Mouse (Mus musculus): ENCODE results near the gene Ksr1. TPM values are rescaled to one million over a fixed set of nuclear protein-coding genes. Genes with fewer than 3 reads are reported as not detected.

Gene Ksr1
- total and polyA plus RNA-seq, 3 experiments, result 22.5 to 73.1 (median 61.2) TPM

DNA sequence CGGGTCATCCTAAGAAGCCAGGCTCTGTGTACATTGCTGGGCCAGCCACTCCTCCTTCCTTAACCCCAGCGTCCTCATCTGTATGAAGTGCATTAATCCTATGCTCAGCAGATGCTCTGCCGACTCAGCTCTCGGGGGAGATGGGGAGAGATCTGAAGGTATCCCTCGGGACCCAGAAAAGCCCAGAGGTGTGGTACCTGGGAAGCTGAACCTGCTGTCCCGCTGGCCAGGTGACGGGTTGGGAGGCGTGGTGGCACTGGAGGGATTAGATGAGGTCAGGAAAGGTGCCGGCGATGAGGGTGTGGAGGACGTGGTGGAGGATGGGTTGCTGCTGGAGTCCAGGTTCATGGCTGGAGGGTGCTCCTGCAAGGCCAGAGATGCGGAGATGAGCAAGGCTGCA, 113.2 kb downstream of the Ksr1 start:
- no peak overlapping the region for H3K9ac ChIP-seq (ENCODE audit: insufficient read depth, low read depth)
- TF ChIP-seq MAFK (IDR thresholded peaks at IDR 0.05; ENCODE audit: insufficient replicate concordance, low read length), result 0 out of 2 replicates have a peak, but pooled peaks have one; percentile 7
- no peak for TF ChIP-seq USF2 (conservative IDR thresholded peaks at IDR 0.05; ENCODE audit: low read depth, low read length)
- no peak for TF ChIP-seq MAX (IDR thresholded peaks at IDR 0.05; ENCODE audit: low read length)
- no peak for TF ChIP-seq ZMIZ1 (IDR thresholded peaks at IDR 0.05; ENCODE audit: low read depth, low read length)
- TF ChIP-seq UBTF (IDR thresholded peaks at IDR 0.05; ENCODE audit: low read depth, low read length), result no peak
- H3K79me2 ChIP-seq (replicated peaks; ENCODE audit: control insufficient read depth, extremely low read depth, insufficient read depth, poor library complexity, severe bottlenecking), result no peaks in the 10 kb centered on the region
- DNase-seq (ENCODE audit: extremely low read depth), result no peak
- peaks cover 6 to 44% of the 10 kb centered on the region in 2 experiments for H3K4me1 ChIP-seq (ENCODE audit: control insufficient read depth in 1 of 2, insufficient read depth in 2 of 2)
- H3K9me3 ChIP-seq (replicated peaks; ENCODE audit: low read length), result no peaks in the 10 kb centered on the region
- no peaks in the 10 kb centered on the region for H3K27me3 ChIP-seq (replicated peaks)
- in situ Hi-C loops (cut with MboI; ENCODE audit: low pct_ligation_motif_present, low pct_unique_long_range_greater_than_20kb, low sequenced_read_pairs), result loop anchor here (5.0 kb wide), 2 partner anchors 49 to 179 kb away; no protein-coding TSS in a partner anchor
- H3K27ac ChIP-seq (ENCODE audit: insufficient read depth, low read depth), result no peak overlapping the region
- peaks cover 88 to 98% of the 10 kb centered on the region in 2 experiments for H3K36me3 ChIP-seq (replicated peaks in 1 of 2; ENCODE audit: control insufficient read depth in 1 of 2, insufficient read depth in 1 of 2, low read length in 1 of 2)
- H3K4me2 ChIP-seq (ENCODE audit: insufficient read depth, low read depth, poor library complexity, severe bottlenecking), result no peak overlapping the region
- dilution Hi-C loops (cut with MboI; ENCODE audit: extremely low pct_ligation_motif_present, extremely low pct_unique_long_range_greater_than_20kb, low sequenced_read_pairs), result no loop called here
- H3K4me3 ChIP-seq (replicated peaks in 1 of 3; ENCODE audit: low read depth in 2 of 3, low read length in 2 of 3, poor library complexity in 1 of 3), result no peak overlapping the region

DNA sequence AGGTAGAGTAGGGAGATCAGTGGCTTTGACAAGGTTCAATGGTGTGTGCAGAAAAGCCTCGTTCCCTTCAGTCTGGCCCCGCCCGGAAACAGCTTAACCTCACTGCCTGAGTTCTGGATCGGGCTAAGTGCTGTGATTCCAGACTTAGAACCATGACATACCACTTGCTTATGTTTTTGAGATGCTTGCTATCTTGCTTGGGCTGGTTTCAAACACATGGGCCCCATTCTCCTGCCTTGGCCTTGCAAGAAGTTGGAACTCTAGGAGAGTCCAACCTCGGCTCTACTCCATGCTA, 114.8 kb downstream of the Ksr1 start:
- Histone ChIP-seq H3K4me1 (ENCODE audit: control insufficient read depth in 1 of 2, insufficient read depth in 2 of 2) (peaks cover 6 to 44% of the 10 kb centered on the region in 2 experiments), H3K4me2 (ENCODE audit: insufficient read depth, low read depth, poor library complexity, severe bottlenecking) (no peak overlapping the region), H3K27me3 (replicated peaks) (no peaks in the 10 kb centered on the region), H3K79me2 (replicated peaks; ENCODE audit: control insufficient read depth, extremely low read depth, insufficient read depth, poor library complexity, severe bottlenecking) (no peaks in the 10 kb centered on the region), H3K36me3 (replicated peaks in 1 of 2; ENCODE audit: control insufficient read depth in 1 of 2, insufficient read depth in 1 of 2, low read length in 1 of 2) (peaks cover 88 to 98% of the 10 kb centered on the region in 2 experiments), H3K9ac (ENCODE audit: insufficient read depth, low read depth) (no peak overlapping the region), H3K27ac (ENCODE audit: insufficient read depth, low read depth) (no peak overlapping the region), H3K4me3 (replicated peaks in 1 of 3; ENCODE audit: low read depth in 2 of 3, low read length in 2 of 3, poor library complexity in 1 of 3) (no peak overlapping the region), H3K9me3 (replicated peaks; ENCODE audit: low read length) (no peaks in the 10 kb centered on the region)
- in situ Hi-C loops (cut with MboI; ENCODE audit: low pct_ligation_motif_present, low pct_unique_long_range_greater_than_20kb, low sequenced_read_pairs), result loop anchor here (5.0 kb wide), 2 partner anchors 51 to 181 kb away; no protein-coding TSS in a partner anchor
- dilution Hi-C loops (cut with MboI; ENCODE audit: extremely low pct_ligation_motif_present, extremely low pct_unique_long_range_greater_than_20kb, low sequenced_read_pairs), result no loop called here
- TF ChIP-seq POLR2A (IDR thresholded peaks at IDR 0.05; ENCODE audit: low read depth, low read length), result no peak
- TF ChIP-seq KAT2A (IDR thresholded peaks at IDR 0.05; ENCODE audit: insufficient replicate concordance, low read length), result no peak
- TF ChIP-seq JUND (conservative IDR thresholded peaks at IDR 0.05; ENCODE audit: low read depth, low read length), result no peak
- TF ChIP-seq ETS1 (conservative IDR thresholded peaks at IDR 0.05; ENCODE audit: low read depth, low read length), result no peak
- TF ChIP-seq CHD1 (IDR thresholded peaks at IDR 0.05; ENCODE audit: low read depth, low read length), result no peak
- TF ChIP-seq PAX5 (IDR thresholded peaks at IDR 0.05; ENCODE audit: low read length), result no peak
- no peak for TF ChIP-seq BHLHE40 (IDR thresholded peaks at IDR 0.05; ENCODE audit: low read depth, low read length)
- no peak for TF ChIP-seq NELFE (IDR thresholded peaks at IDR 0.05; ENCODE audit: low read depth, low read length)
- TF ChIP-seq IRF4 (IDR thresholded peaks at IDR 0.05; ENCODE audit: low read depth, low read length), result no peak
- no peak for TF ChIP-seq ZNF384 (IDR thresholded peaks at IDR 0.05; ENCODE audit: low read depth, low read length)
- no peak for TF ChIP-seq GABPA (IDR thresholded peaks at IDR 0.05; ENCODE audit: insufficient replicate concordance, low read depth, low read length)
- TF ChIP-seq TCF12 (IDR thresholded peaks at IDR 0.05; ENCODE audit: low read depth, low read length), result no peak
- no peak for TF ChIP-seq ZMIZ1 (IDR thresholded peaks at IDR 0.05; ENCODE audit: low read depth, low read length)
- DNase-seq (ENCODE audit: extremely low read depth), result no peak
